Mouse (Mus musculus): ENCODE measurements around the gene Nexn.

DNA sequence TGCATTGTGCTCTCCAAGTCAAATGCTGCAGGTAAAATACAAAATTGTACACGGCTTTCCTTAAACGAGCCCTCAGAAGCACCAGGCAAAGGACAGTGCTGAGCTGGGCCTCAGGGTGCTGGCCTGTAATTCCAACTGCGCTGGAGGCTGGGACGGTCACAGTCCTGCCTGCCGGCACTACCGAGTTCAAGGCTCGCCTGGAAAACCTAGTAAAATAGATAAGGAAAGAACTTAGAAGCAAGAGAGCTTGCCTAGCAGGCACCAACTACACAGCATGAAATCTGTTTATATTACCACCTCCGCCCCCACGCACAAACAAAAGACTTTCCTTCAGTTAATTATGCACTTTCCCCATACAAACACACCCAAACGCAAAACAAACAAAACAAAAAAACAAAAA lies 1.8 kb downstream of the Nexn start:
- no peak for TF ChIP-seq CTCF (IDR thresholded peaks at IDR 0.05; ENCODE audit: low read depth, low read length)
- no peak for TF ChIP-seq POLR2A (IDR thresholded peaks at IDR 0.05; ENCODE audit: borderline replicate concordance, low read depth, low read length)
